8 mouse cellular contexts compared by ENCODE assay signal in the genomic region with DNA sequence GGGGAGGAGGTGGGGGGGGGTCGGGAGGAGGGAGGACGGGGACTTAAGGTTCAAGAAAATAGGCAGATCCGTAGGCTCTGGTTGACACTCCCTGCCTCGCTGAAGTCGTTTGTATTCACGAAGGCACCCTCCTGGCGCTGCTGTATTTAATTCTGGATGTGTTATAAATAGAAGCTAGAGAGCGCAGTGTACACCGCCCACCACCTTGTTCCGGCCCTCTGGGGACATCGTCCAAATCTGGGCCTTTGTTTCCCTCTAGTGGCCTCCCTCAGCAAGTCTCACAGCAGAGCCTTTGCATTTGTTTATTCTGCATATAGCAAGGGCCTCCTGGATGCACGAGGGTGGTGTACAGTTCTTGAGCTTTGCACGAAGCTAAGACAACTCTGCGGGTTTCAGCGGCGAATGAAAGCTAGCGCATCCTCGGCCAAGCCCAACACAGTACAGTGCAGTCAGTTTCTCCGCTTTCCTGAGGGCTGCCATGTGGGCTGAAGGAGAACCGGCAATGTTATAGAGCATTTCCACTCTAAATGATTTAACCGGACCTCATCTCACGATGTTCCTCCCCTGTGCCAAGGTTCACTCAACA. TPM values are rescaled to one million over a fixed set of nuclear protein-coding genes. Genes with fewer than 3 reads are reported as not detected.
DNase-seq lines count a peak whose midpoint lies in the region; ATAC-seq lines count a peak whose summit lies in the region.

No protein-coding gene starts in this region.

- H3K27ac ChIP-seq in hindbrain, embryonic 15.5 days (replicated peaks) = peak overlapping the region; percentile 81

- H3K4me1 ChIP-seq in hindbrain, embryonic 15.5 days (replicated peaks) = peaks cover 17% of the 10 kb centered on the region

- peak; percentile 72 for DNase-seq in T-cell, adult 2 months (ENCODE audit: low spot score)
- DNase-seq in cerebellum, postnatal 14 days = peak; percentile 88 to 89
- DNase-seq in gastrocnemius, adult 18-20 months (ENCODE audit: low spot score) = peak; percentile 74
- DNase-seq in layer of hippocampus, postnatal 36 days = peak; percentile 77 to 79
- peak; percentile 76 for DNase-seq in lung, postnatal 14 days
- DNase-seq in ovary, postnatal 36 days (ENCODE audit: low spot score) = peak; percentile 59
- peak; percentile 17 to 39 for DNase-seq in thymus, postnatal 10 days (ENCODE audit: low spot score in 2 of 2)

- H3K36me3 ChIP-seq in hindbrain, embryonic 15.5 days = no peaks in the 10 kb centered on the region

- peak; percentile 92 for ATAC-seq in hindbrain, embryonic 15.5 days (ENCODE audit: low FRiP score, low read depth)

- H3K4me2 ChIP-seq in hindbrain, embryonic 15.5 days = peak overlapping the region; percentile 59

- H3K9ac ChIP-seq in hindbrain, embryonic 15.5 days = no peak overlapping the region; the same call in 1 of the 2 replicates

- no peaks in the 10 kb centered on the region for H3K9me3 ChIP-seq in hindbrain, embryonic 15.5 days

- 8% methylated on average over 21 of the region's 22 CpGs for WGBS in hindbrain, embryonic 15.5 days

- H3K4me3 ChIP-seq in hindbrain, embryonic 15.5 days = peak overlapping the region; percentile 29

- no peaks in the 10 kb centered on the region for H3K27me3 ChIP-seq in hindbrain, embryonic 15.5 days

RNA-seq across cellular contexts. Expression of gene Hspa8, which starts 43.0 kb away (rescaled TPM):
- 1,000 to 10,000 TPM in 1 of 2 experiments, 100 to 1,000 TPM in 1; 992 to 1,504 TPM for total RNA-seq in gastrocnemius, adult 18-20 months (2021)
- polyA plus RNA-seq in hindbrain, embryonic 15.5 days (2015; fragmentation: Nextera tagmentation; extraction: Ambion mirVana) = 3,140 and 3,153 TPM in 2 replicates
- 1,000 to 10,000 TPM; 2,357 to 2,519 TPM for total RNA-seq in layer of hippocampus, postnatal 36 days (2021)

Comparison
In these comparisons a context has a peak if more than half of its experiments do, and no peak if none do; other contexts are left out.
1. Peak in every context shown above with its lines: DNase-seq, ATAC-seq, H3K4me3 ChIP-seq and H3K27ac ChIP-seq.
2. DNase-seq: peak in every context shown above with its lines; median percentile 88 in cerebellum, postnatal 14 days; 78 in layer of hippocampus, postnatal 36 days; 76 in lung, postnatal 14 days; 74 in gastrocnemius, adult 18-20 months; 72 in T-cell, adult 2 months; 59 in ovary, postnatal 36 days; 28 in thymus, postnatal 10 days.